Mouse (Mus musculus) heart, postnatal 10 days (tissue): ENCODE data around the gene Scgb3a1. TPM values are rescaled to one million over a fixed set of nuclear protein-coding genes. Genes with fewer than 3 reads are reported as not detected.

Experiments used
- DNase-seq, 2 experiments: peaks; one replicate each; pipeline ENCODE4 v3.0.0; 2021
- intact Hi-C: fragments of 180-260 bp; cut with DNase I; formaldehyde crosslinking; loops from one replicate; pipeline ENCODE4 v1.15.1; 2025
- total RNA-seq, 2 experiments: library from RNA; stranded (reverse); gene quantifications; 2 replicates each; pipeline ENCODE4 v1.2.3; 2021

Scgb3a1 gene
- total RNA-seq, 2 experiments from 2014 or later: 15.7 TPM; not detected in 1

DNA sequence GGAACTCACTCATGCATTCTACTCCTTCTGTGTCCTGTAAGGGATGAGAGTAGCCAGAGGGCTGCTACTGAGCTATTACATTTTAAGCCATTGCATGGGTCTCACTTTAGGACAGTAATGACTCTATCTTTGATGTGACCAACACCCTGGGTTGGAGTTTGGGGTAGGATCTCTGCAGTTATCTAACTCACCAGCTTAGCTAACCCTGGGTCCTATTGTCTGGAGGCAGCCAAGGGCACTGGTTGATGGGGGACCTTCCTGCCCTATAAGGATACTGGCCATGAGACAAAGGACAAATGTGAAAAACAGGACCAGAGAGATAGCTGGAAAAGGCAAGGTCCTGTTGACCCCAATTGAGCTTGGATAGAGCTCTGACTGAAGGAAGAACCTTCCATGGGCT lies 7.9 kb upstream of the Scgb3a1 start:
- intact Hi-C loops: loop anchor here (5.0 kb wide), 1 partner anchor 57 kb away; the partner anchor contains the start of gene Cnot6
- DNase-seq: no peak

DNA sequence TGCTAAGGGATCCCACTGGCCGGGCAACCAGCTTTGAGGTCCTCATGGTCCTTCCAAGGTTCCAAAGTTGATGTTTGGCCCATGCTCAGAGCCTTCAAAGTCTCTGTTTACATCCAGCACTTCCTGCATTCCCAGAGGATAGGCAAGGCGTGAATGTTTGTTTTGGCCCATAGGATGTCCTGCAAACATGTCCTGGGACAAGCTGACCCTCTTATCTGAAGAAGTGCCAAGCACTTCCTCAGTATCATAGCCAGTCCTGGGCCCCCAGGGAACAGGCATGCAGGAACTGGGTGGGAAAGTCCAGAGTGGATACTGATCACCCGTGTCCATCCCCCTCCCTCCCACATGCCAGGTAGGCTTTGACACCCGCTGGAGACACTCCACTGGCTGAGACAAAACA lies 5.3 kb upstream of the Scgb3a1 start:
- intact Hi-C loops: loop anchor here (5.0 kb wide), 1 partner anchor 54 kb away; the partner anchor contains the start of gene Cnot6
- peak; percentile 24 to 36 for DNase-seq

DNA sequence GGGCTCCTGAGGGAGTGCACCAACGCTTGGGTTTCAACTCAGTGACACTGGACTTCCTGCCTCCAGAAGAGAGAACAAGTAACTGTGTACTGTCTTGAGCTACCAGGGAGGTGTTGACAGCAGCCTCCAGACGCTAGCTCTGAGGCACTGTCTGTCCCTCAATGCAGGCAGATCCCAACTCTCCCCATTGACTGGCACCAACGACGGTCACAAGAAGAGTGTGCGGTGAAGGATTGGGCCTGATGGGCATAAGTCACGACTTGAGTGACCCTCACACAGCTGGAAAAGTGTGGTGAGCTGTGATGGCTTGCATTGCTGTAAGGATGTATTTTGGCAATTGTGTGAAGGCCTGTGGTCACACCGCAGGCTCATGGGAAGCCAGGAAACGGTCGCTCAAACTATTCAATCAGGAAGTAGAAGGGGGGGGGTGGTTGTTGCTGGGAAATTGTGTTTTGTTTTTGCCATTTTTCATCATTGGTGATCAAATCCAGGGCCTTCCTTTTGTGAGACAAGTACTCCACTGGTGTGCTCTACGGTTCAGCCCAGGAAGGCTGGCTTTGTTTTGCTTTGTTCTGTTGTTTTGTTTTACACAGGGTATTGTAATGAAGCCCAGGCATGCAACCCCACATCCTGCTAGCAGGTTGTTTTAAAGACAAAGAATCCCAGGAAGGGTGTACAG lies 4.5 kb upstream of the Scgb3a1 start:
- peak; percentile 31 to 51 for DNase-seq
- intact Hi-C loops: loop anchor here (5.0 kb wide), 1 partner anchor 53 kb away; the partner anchor contains the start of gene Cnot6

DNA sequence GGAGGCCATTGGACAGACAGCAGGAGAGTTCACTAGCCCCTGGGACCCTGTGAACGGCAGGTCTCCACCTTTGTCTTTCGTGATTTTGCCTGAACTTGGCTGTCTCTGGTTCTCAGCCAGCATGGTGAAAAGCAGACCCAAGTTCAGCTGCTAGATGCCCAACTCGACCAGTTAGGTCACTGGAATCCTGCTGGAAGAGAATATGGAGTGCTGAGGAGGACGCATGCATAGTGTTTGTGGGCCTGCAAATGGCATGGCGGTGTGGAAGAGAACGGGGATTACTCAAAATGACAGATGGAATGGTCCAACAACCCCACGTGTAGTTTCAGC lies 4.0 kb upstream of the Scgb3a1 start:
- intact Hi-C loops: loop anchor here (5.0 kb wide), 1 partner anchor 53 kb away; the partner anchor contains the start of gene Cnot6
- DNase-seq: no peak

DNA sequence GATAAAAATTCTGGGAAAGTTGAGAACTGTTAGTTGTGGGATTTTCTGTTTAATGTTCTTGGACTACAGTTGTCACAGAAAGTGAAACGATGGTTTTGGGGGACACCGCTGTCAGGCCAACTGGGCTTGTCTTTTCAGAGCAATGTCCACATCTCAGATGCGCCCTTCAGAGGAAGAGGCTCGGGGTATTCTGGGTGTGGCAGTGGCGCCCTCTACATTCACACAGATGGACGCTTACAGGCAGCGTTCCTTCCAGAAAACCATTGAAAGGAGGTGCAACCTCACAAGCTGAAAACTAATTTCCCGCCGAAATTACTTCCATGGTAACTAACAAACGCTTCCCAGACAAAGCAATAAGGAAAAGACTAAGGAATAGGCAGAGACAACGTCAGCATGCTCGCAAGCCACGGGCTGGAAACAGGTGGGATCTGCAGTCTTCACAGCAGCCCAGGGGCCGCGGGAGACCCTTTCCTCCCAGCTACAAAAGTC lies 1.1 kb upstream of the Scgb3a1 start:
- no peak for DNase-seq
- intact Hi-C loops: no loop called here

DNA sequence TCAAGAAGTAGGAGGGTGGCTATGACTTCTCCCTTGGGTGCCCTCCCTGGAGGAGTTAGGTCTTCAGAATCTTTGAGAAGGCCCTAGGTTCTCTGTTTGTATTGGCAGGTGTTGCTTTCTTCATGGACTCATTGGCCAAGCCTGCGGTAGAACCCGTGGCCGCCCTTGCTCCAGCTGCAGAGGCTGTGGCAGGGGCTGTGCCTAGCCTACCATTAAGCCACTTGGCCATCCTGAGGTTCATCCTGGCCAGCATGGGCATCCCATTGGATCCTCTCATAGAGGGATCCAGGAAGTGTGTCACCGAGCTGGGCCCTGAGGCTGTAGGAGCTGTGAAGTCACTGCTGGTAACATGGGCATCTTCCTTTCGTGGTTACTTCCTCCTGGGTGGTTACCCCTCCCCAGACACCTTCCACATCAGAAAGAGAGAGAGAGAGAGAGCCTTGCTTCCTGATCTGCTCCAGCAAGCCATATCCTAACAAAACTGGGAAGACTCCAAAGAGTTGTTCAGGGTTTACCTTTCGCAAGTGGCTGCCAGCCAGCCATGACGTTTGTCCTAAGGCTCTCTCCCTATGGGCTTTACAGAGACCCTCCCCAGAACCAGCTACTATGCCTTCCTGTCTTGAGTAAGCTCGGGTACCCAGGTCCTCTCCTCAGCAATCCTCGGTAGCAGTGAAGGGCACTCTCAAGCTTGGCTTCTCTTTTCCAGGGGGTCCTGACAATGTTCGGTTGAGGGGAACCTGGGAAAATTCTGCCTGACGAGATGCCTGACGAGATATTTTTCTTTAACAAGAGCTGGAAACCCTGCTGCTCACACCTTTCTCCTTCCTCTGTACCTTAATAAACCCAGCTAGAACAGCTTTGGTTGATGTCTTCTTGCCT lies 1.1 kb downstream of the Scgb3a1 start:
- intact Hi-C loops: no loop called here
- DNase-seq: no peak

DNA sequence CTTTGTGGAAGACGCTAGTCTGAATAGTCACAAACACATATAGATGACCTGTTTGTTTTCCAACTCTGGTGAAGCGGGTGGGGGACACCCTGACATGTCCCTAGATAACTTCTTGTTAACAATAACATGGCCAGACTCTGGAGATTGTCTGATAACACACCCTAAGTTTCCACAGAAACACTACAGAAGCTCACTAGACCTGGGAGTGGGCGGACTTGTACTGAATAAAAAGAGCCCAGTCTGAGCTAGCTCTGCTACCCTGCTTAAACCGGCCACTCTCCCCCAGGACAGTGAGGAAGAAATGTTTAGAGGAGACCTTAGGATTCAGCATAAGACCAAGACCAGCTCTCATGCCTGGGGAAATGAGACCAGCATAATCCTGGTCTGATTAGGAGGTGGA lies 2.1 kb downstream of the Scgb3a1 start:
- intact Hi-C loops: no loop called here

DNA sequence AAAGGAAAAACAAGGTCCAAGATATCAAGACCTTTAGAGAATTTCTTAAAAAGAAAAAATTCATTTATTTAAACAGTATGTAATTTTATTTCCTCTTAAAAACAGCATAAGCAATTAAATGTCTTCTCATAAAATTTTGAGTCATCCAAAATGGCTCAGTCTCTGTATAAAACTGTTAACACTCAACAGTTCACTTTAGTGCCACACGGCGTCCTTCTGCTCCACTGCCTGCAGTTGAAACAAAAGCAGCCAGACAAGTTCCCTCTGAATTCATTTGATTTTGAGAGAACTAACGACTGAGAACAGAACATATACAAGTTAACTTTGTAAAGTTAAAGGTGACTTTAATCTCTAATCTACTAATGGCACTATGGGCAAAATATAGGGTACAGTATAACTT lies 10.0 kb downstream of the Scgb3a1 start:
- intact Hi-C loops: no loop called here
- DNase-seq: no peak

More for the DNA sequence above, 2.1 kb downstream of the Scgb3a1 start:
- DNase-seq: no peak

DNA sequence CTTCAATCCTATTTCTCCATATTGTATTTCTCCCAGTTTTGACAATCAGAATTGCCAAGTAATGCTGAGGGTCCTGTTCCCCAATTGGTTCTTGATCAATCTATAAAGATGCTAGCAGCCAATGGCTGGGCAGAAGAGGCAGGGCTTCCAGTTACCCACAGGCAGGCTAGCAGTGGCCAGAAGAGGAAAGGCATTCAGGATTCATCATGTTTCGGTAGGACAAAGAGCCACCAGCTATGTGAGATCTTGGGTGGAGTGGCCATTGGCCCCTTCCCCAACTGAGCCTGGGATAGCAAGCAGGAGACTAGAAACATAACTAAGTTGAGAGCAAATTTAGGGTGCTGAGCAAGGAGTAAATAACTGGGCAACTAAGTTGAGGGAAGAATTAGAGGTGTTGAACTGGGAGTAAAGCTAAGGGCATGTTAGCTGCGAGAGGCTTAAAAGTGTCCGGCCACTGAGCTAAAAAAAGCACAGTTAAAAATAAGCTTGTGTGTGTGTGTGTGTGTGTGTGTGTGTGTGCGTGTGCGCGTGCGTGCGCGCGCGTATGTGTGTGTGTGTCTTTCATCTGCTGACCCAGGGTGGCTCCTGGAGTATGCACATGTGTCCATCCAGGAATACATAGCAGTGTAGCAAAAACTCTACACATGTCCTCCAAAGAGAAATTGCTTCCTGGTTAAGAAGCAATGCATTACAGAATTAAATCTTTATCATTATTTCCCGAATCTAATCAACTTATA lies 21.0 kb downstream of the Scgb3a1 start:
- intact Hi-C loops: no loop called here
- peak; percentile 44 to 45 for DNase-seq

DNA sequence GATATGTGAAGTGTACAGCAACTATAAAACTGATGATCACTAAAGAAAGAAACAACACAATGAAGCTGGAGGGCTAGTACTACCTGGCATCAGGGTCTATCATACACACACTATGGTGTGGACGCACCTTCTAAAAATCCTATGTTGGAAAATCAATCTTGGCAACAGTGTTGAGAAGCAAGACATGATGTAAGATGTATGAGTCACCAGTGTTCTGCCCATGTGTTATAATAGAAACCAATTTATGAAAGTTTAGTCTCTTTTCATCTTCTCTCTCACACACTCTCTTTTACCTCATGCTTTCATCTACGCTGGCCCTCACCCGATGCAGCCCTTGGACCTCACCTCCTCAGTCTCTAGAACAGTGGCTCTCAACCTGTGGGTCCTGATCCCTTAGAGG lies 31.6 kb downstream of the Scgb3a1 start:
- no peak for DNase-seq
- intact Hi-C loops: no loop called here

DNA sequence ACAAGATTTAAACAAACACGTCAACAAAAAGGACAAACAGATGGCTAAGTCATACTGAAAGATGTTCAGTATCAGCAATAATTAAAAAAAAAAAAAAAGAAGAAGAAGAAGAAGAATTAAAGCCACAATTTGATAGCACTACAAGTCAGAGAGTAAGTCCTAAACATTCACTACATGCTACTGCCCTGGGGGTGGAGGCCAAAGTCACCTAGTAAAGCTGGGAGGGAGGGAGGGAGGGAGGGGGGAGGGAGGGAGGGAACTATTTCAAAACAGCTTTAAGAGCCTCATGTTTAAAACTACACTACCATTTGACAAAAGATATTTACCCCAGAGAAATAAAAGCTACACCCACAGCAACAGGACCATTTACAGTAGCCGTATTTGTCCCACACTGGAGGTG lies 32.3 kb downstream of the Scgb3a1 start:
- intact Hi-C loops: no loop called here
- no peak for DNase-seq

DNA sequence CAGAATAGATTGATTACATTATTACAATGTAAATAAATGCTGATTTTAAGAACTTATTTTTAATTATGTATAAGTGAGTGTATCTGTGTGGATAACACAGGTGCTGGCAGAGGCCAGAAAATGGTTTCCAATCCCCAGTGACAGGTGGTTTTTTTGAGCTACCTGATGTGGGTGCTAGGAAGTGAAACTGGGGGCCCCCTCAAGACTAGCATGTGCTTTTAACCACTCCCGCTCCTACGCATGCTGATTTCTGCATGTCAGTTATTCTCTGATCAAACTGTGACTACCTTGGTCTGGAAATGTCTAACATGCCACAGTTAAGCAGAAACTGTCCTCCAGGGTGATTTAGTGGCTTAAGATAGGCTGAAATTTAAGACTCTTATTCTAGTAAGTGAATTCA lies 33.1 kb downstream of the Scgb3a1 start:
- intact Hi-C loops: no loop called here
- no peak for DNase-seq

DNA sequence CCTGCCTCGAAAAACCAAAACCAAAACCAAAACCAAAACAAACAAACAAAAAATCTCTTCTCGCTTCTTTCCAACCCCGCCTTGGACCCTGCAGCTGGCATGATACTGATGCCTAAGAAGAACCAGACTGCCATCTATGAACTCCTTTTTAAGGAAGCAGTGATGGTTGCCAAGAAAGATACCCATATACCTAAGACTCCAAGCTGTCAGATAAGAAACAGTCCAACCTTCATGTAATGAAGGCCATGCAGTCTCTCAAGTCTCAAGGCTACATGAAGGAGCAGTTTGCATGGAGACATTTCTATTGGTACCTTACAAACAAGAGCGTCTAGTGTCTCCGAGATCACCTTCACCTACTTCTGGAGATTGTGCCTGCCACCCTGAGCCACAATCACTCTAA lies 34.4 kb downstream of the Scgb3a1 start:
- no peak for DNase-seq
- intact Hi-C loops: no loop called here

DNA sequence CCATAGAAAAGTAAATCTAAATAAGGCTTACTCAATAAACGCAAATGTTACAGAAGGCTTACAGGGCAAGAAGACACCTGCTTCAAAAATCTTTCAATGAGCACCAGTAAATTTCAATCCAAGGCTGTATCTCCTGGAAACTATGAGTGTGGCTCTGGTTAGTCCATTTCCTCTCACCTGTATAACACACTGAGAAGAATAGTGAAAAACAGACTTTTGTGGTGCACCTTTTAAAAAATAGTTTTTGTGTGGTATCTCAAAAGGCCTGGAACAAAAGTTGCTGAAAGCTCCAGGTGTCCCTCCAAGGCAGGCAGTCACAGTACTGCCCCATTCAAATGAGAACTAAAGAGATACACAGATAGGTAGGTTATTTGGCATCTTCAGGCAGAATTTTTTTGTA lies 35.7 kb downstream of the Scgb3a1 start:
- DNase-seq: no peak
- intact Hi-C loops: no loop called here

DNA sequence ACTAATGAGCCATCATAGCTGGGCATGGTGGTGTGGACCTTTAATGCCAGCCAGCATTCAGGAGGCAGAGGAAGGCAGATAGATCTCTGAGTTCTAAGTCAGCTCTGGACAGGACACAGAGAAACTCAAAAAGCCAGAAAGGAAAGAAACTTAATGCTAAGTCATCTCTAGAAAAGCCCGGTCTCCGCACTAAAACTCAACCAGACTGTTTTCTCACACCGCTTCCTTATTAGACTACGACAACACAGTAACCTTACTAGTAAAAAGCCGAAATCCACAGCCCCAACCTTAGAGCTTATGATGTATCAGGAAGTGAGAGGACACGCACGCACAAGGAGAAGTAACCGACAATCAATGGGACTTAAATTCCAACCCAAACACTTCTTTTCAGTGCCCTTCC lies 38.6 kb downstream of the Scgb3a1 start:
- intact Hi-C loops: no loop called here

DNA sequence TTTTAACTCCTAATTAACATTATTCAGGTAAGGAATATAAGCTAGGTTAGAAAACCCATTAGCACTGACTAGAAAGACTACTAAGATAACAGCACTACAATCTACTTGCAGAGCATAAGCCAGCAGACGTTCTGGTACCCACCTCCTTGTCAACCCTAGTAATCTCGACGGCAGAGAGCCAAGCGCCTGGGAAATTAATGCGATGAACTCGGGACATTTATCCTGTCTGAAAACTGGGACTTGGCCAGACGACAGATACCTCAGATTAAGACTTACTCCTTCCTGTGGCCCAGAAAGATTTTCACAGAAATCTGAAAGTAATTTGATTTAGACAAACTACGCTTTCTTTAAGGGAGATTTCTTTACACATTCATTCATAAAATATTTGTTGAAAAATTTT lies 41.4 kb downstream of the Scgb3a1 start:
- DNase-seq: no peak
- intact Hi-C loops: no loop called here

More for the DNA sequence above, 38.6 kb downstream of the Scgb3a1 start:
- no peak for DNase-seq

DNA sequence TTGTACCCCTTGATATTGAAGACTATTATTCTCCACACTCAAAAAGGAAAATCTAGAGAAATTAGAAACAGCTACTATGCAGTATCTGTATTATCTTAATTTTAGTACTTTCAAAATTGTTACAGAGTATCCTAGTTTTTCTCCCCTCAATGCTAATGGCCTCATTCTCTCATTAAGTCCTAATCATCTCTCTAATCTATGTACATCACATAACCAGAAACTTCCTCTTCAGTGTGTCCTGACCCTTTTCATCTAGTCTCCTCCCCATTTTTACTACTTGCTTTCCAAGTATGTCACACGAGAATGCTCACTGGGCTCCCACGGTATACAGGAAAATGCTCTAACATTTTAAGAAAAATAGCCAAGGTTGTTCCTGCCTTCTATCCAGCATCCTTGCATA lies 44.4 kb downstream of the Scgb3a1 start:
- intact Hi-C loops: no loop called here
- DNase-seq: no peak

DNA sequence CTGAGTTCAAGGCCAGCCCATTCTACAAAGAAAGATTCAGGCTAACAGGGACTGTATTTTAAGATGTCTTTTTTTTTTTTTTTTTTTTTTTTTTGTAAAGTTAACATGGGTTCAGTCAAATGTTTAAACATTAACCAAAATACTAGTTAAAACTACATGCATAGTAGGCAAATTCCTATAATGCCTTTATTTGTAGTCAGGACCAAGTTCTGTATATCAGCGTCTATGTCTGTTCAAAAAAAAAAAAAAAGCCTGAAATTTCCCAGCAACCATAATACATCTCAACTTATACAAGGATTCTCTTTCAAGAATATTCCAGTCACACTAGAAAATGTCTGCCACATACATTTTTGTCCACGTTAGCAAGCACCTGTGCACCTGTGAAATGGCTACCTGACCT lies 47.3 kb downstream of the Scgb3a1 start:
- intact Hi-C loops: loop anchor here (5.0 kb wide), 1 partner anchor 53 kb away; no protein-coding TSS in a partner anchor

DNA sequence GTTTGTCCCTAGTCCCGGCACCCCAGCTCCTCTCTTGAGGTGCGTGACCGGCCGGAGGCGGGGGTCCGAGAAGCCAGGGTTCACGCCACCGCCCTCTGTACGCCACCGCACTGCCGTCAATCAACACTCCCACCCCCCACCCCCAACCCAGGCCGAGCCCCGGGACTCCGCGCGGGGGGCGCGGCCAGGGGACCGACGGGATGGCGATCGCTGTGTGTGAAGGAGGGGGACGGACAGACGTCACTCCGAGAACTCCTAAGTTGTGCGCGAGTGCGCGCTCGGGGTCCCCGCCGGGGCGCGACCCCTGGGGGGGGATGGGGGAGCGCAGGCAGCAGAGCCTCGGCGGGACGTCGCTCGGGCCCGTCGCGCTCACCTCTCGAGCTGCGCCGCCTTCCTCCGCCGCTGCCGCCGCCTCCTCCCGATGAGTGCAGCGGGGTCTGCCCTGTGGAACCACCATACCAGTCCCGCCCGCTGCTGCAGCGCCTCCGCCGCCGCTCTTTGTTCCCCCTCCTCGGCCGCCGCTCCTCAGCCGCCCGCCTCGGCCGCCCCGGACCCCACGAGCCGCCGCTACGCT lies 48.7 kb downstream of the Scgb3a1 start:
- intact Hi-C loops: loop anchor here (5.0 kb wide), 1 partner anchor 55 kb away; no protein-coding TSS in a partner anchor

More for the DNA sequence above, 47.3 kb downstream of the Scgb3a1 start:
- no peak for DNase-seq

DNA sequence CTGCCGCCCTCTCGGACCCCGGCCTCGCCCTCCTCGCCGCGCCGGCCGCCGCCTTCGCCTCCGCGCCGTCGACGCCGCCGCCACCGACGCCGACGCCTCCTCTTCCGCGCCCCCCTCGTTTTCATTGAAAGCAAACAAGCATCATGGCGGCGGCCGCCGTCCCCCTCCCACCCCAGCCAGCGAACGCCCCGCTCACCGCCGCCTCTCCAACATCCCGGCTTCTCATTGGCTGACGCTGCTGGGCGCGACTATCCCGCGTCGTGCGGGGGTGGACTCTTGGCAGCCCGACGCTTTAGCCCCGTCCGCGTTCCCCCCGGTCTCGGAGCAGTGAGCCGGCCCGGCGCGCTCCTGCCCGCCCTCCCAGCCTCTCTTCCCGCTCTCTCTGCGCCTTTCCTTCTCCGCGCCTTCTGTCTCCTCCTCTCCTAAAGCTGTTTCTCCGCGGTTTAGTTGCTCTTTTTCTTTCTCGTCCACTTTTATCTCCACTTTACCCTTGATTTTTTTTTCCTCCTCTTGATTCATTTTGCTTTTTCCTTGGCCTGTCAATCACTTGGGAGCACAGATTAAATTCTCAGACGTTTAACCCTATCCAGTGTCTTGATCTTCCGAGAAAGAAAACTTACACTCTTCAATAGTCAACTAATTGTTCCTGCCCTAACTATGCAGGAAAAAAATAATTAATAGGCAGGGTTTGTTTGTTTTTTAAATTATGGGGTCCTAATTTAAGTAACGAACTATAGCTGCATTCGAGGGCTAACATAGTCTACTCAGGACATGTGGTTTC lies 49.3 kb downstream of the Scgb3a1 start, which contains the start of gene Cnot6:
Cnot6 (minus strand) TSS at position 169 of the 781 bp plus-strand sequence.
- peak; percentile 99 for DNase-seq
- intact Hi-C loops: loop anchor here (5.0 kb wide), 1 partner anchor 55 kb away; no protein-coding TSS in a partner anchor

More for the DNA sequence above, 48.7 kb downstream of the Scgb3a1 start:
- DNase-seq: peak; percentile 46 to 55
